Mouse (Mus musculus) mouse embryonic stem cell (cell line): Measurements from ENCODE around the gene Hsd17b6.
"Not testable (repeated sequence)": the region's sequence is repeated elsewhere in the genome, so short reads cannot be mapped to it uniquely, and the experiment has no call there.

Source experiments
- in situ Hi-C, 2 experiments: fragments of 300-500 bp; cut with MboI; formaldehyde crosslinking; loops; 1 replicate in 1 of 2; 3 replicates in 1 of 2; pipeline ENCODE4 v1.14.3; 2019 to 2020; ENCODE audit warnings: low sequenced_read_pairs in 2 of 2, low pct_unique_long_range_greater_than_20kb in 1 of 2, mixed read lengths in 1 of 2; ENCODE audit not compliant: unreplicated experiment in 1 of 2

The Hsd17b6 gene

DNA sequence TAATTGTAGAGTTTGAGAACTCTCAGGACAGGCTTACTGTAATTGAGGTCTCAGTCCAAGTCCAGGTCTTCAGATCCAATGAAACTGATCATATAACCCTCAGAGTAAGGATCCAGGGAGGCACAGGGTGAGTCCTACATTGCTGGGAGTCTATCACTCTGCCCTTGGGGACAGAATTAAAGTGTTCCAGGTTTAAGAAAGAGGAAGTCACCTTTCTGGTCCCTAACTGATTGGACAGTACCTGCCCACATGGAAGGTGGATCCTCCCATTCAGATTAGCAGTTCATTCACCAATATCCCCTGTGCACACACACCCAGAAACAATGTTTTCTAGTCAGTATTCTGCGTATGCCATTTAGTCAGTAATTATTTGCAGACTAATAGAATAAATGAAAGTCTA is at the start of gene Hsd17b6:
TSS of gene Hsd17b6 (minus strand) at position 166 of the 400 bp plus-strand sequence.
- in situ Hi-C loops: loop anchor here (5.0 to 10.0 kb wide), 2 partner anchors 60 to 263 kb away; no protein-coding TSS in a partner anchor

GRCm38 (mm10) chr10:128053001-128053400 is 45.6 kb upstream of the Hsd17b6 start:
- in situ Hi-C loops: no loop called here

- in situ Hi-C loops: not testable (repeated sequence)
Observed at GRCm38 (mm10) chr10:128052136-128052535, 44.7 kb upstream of the Hsd17b6 start.

DNA sequence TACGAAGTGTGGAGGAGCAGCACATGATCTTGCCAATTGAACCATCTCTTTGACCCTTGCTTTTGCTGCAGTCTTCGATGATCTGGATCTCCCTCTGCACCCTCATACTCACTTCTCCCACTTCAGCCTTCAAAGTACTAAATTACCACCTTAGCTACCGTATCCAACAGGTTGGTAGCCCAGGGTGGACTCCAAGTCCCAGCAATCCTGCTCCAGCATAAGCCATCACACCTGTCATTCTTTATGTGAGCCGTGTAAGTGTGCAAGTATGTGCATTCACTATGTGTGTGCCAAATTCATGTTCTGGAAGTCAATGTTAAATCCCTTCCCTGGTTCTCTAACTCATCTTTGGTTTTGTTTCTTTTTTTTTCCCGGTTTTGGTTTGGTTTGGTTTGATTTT is 44.2 kb upstream of the Hsd17b6 start:
- in situ Hi-C loops: no loop called here

- in situ Hi-C loops: no loop called here
Observed at GRCm38 (mm10) chr10:128050355-128050754, 42.9 kb upstream of the Hsd17b6 start.

- in situ Hi-C loops: no loop called here
Observed at GRCm38 (mm10) chr10:128049741-128050140, 42.3 kb upstream of the Hsd17b6 start.

GRCm38 (mm10) chr10:128048157-128048556 is 40.7 kb upstream of the Hsd17b6 start:
- in situ Hi-C loops: no loop called here

GRCm38 (mm10) chr10:128043041-128043835 is 35.8 kb upstream of the Hsd17b6 start:
- in situ Hi-C loops: no loop called here

GRCm38 (mm10) chr10:128042466-128042865 is 35.1 kb upstream of the Hsd17b6 start:
- in situ Hi-C loops: no loop called here

DNA sequence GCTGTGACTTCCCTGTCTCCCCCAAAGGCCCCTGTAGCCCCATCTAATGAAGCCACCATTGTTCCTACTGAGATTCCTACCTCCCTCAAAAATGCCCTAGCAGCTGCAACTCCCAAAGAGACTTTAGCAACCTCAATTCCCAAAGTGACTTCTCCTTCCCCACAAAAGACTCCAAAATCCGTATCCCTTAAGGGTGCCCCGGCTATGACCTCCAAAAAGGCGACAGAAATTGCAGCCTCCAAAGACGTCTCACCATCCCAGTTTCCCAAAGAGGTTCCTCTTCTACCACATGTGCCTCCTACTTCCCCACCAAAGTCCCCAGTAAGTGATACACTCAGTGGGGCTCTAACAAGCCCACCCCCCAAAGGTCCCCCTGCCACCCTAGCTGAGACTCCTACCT is 34.2 kb upstream of the Hsd17b6 start:
- in situ Hi-C loops: no loop called here

DNA sequence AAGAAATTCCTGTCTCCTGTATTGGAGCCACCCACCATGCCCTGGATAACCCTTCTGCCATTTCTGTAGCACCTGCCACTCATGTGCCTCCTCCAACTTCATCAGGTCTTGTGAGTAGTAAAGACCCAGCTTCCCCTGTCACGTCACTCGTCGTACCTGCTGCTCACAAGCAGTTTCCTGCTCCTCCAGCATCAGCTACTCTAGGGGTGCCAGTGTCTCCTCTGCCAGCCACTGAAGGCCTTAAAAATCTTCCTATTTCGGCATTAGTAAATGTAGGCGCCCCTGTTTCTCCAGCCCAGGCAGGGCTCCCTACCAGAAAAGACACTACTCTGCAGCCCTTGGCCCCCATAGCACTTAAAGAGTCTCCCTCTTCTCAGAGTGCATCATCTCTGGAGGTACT is 32.9 kb upstream of the Hsd17b6 start:
- in situ Hi-C loops: no loop called here

- in situ Hi-C loops: no loop called here
Observed at GRCm38 (mm10) chr10:128039858-128040257, 32.4 kb upstream of the Hsd17b6 start.

DNA sequence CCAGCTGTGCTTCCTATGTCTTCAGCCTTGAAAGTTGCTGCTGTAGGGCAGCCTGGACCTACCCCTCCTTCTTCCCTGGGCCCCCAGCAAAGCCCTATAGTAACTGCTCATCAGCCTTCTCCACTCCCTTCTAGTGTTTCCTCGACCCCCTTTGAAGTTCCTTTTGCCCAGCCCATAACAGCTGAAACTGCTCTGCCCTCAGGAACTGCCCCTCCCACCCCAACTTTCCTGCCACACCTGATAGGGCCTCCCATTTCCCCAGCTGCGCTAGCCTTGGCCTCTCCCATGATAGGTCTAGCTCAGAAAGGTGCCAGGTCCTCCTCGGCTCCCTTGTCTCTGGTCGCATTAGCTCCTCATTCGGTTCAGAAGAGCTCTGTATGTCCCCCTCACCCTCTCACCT is 31.8 kb upstream of the Hsd17b6 start:
- in situ Hi-C loops: no loop called here

- in situ Hi-C loops: no loop called here
Observed at GRCm38 (mm10) chr10:128037921-128038320, 30.5 kb upstream of the Hsd17b6 start.

- in situ Hi-C loops: no loop called here
Observed at GRCm38 (mm10) chr10:128036746-128037425, 29.5 kb upstream of the Hsd17b6 start.

GRCm38 (mm10) chr10:128030860-128031259 is 23.4 kb upstream of the Hsd17b6 start:
- in situ Hi-C loops: no loop called here

DNA sequence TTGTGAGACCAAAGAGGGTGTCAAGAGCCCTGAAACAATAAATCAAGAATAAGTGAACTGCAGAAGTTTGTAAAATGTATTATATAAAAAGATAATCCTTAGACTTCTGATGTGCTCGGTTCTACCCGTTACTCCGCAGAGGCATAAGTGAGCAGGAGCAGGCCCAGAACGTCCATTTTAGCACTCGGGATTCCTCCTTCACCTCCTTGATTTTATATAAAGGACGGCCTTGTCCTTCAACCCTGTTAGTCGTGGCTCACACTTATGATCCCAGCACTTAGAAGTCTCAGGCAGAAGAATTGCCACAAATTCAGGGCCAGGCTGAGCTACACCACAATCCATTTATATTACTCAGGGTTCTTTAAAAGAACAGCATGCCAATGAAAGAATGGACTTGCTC is 22.5 kb upstream of the Hsd17b6 start:
- in situ Hi-C loops: no loop called here

DNA sequence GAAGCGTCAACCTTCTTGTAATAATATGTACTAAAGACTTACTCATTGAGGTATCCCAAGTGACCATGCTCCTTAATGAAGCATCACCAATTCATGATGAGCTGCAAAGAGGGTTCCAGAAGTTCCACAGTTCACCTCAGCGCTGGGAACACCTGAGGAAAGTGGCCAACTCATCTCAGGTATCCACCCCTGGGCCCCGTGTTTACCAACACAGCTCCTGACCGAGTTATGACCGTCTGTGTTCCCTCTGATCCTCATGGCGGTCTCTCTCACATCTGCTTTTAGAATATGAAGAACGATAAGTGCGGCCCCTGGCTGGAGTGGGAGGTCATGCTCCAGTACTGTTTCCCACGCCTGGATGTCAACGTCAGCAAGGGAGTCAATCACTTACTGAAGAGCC is 16.1 kb upstream of the Hsd17b6 start:
- in situ Hi-C loops: no loop called here

DNA sequence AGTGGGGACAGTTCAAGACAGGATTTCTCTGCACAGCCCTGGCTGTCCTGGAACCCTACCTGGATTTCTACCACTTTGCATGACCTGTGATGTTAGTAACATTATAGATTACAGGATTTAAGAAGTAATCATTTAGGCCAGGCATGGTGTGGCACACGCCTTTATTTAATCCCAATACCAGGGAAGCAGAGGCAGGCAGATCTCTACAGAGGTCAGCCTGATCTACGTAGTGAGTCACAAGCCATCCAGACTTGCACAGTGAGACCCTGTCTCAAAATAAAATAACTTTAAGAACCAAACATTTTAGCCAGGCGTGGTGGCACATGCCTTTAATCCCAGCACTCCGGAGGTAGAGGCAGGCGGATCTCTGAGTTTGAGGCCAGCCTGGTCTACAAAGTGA is 14.8 kb upstream of the Hsd17b6 start:
- in situ Hi-C loops: no loop called here
